Mouse (Mus musculus) CH12.LX (cell line): Measurements from ENCODE around the gene Sugt1.

Experiments
- BHLHE40 ChIP-seq: IDR thresholded peaks from 2 replicates; pipeline ENCODE4 v1.6.1; 2011; ENCODE audit warnings: mild to moderate bottlenecking, low read depth, low read length, improper control_type of control experiment
- CTCF ChIP-seq, 2 experiments: IDR thresholded peaks in 1 of 2; conservative IDR thresholded peaks in 1 of 2; 2 replicates each; pipeline ENCODE4 v1.5.1; 2011 to 2012; ENCODE audit warnings: low read depth in 2 of 2, low read length in 2 of 2, improper control_type of control experiment in 1 of 2, inconsistent platforms in 1 of 2, mild to moderate bottlenecking in 1 of 2, moderate library complexity in 1 of 2
- EP300 ChIP-seq: IDR thresholded peaks from 2 replicates; pipeline ENCODE4 v1.6.1; 2011; ENCODE audit warnings: low read length, improper control_type of control experiment
- MAX ChIP-seq: IDR thresholded peaks from 2 replicates; pipeline ENCODE4 v1.6.1; 2011; ENCODE audit warnings: low read length, improper control_type of control experiment
- MAZ ChIP-seq: IDR thresholded peaks from 2 replicates; pipeline ENCODE4 v1.6.1; 2012; ENCODE audit warnings: low read depth, mild to moderate bottlenecking, inconsistent platforms, low read length, improper control_type of control experiment, moderate library complexity
- MXI1 ChIP-seq: IDR thresholded peaks from 2 replicates; pipeline ENCODE4 v1.6.1; 2011; ENCODE audit warnings: mild to moderate bottlenecking, low read depth, low read length, improper control_type of control experiment
- POLR2A ChIP-seq: IDR thresholded peaks from 2 replicates; pipeline ENCODE4 v1.6.1; 2011; ENCODE audit warnings: low read depth, mild to moderate bottlenecking, improper control_type of control experiment, low read length
- POLR2AphosphoS2 ChIP-seq: IDR thresholded peaks from 2 replicates; pipeline ENCODE4 v1.6.1; 2011; ENCODE audit warnings: low read depth, low read length, improper control_type of control experiment
- RAD21 ChIP-seq: IDR thresholded peaks from 2 replicates; pipeline ENCODE4 v1.6.1; 2011; ENCODE audit warnings: low read depth, mild to moderate bottlenecking, low read length, improper control_type of control experiment, moderate library complexity
- SMC3 ChIP-seq: IDR thresholded peaks from 2 replicates; pipeline ENCODE4 v1.6.1; 2011; ENCODE audit warnings: low read depth, low read length, improper control_type of control experiment
- UBTF ChIP-seq: IDR thresholded peaks from 2 replicates; pipeline ENCODE4 v1.6.1; 2012; ENCODE audit warnings: low read depth, mild to moderate bottlenecking, inconsistent platforms, low read length, improper control_type of control experiment, moderate library complexity

GRCm38 (mm10) chr14:79589401-79589800 is 1.9 kb downstream of the Sugt1 start:
- TF ChIP-seq RAD21 (no peak), CTCF (conservative IDR thresholded peaks at IDR 0.05 in 1 of 2, IDR thresholded peaks at IDR 0.05 in 1 of 2; ENCODE audit: low read depth in 2 of 2, low read length in 2 of 2) (no peak), MAX (no peak), POLR2A (no peak), SMC3 (no peak), POLR2AphosphoS2 (no peak), MXI1 (no peak), BHLHE40 (no peak), UBTF (no peak), EP300 (no peak), MAZ (no peak)
